ENCODE assay signal across 8 mouse cellular contexts in genomic region chr10:62543399-62543808, GRCm38 (mm10). TPM values are rescaled to one million over a fixed set of nuclear protein-coding genes. Genes with fewer than 3 reads are reported as not detected.
DNase-seq lines count a peak whose midpoint lies in the region; ATAC-seq and TF ChIP-seq lines count a peak whose summit lies in the region.

No protein-coding gene starts in this region.

- H3K27me3 ChIP-seq in E14TG2a.4 (ENCODE audit: insufficient read depth, low read length) = peaks cover 2% of the 10 kb centered on the region; the same call in 1 of the 2 replicates
- no peaks in the 10 kb centered on the region for H3K27me3 ChIP-seq in forebrain, embryonic 10.5 days (ENCODE audit: poor library complexity, severe bottlenecking)
- H3K27me3 ChIP-seq in midbrain, embryonic 11.5 days (ENCODE audit: control insufficient read depth, insufficient read depth, low read length) = no peaks in the 10 kb centered on the region

- no peak for ATAC-seq in midbrain, embryonic 11.5 days (ENCODE audit: low FRiP score)

- no peak for TF ChIP-seq CTCF in E14TG2a.4 (conservative IDR thresholded peaks at IDR 0.05; ENCODE audit: low read length)

- peak; percentile 99 for DNase-seq in 416B (ENCODE audit: low read depth)
- DNase-seq in induced T-regulatory cell, adult 2 months (ENCODE audit: low read depth) = peak; percentile 94
- DNase-seq in monocyte, adult 2 months (ENCODE audit: low read depth in 1 of 2, low spot score in 2 of 2) = peak; percentile 90 to 97
- DNase-seq in forebrain, embryonic 10.5 days (ENCODE audit: extremely low spot score, low spot score) = no peak
- DNase-seq in midbrain, embryonic 11.5 days (ENCODE audit: low spot score, missing footprints) = no peak
- DNase-seq in right cerebral cortex, postnatal 14 days = no peak
- DNase-seq in layer of hippocampus, postnatal 14 days (ENCODE audit: low spot score in 2 of 2) = no peak

- H3K4me1 ChIP-seq in E14TG2a.4 (replicated peaks; ENCODE audit: low read depth, low read length) = peaks cover 11% of the 10 kb centered on the region
- H3K4me1 ChIP-seq in forebrain, embryonic 10.5 days = no peaks in the 10 kb centered on the region
- H3K4me1 ChIP-seq in midbrain, embryonic 11.5 days (ENCODE audit: control insufficient read depth, insufficient read depth, low read length) = no peaks in the 10 kb centered on the region

- no peaks in the 10 kb centered on the region for H3K9me3 ChIP-seq in E14TG2a.4 (ENCODE audit: low read length)
- H3K9me3 ChIP-seq in forebrain, embryonic 10.5 days = no peaks in the 10 kb centered on the region
- no peaks in the 10 kb centered on the region for H3K9me3 ChIP-seq in midbrain, embryonic 11.5 days (ENCODE audit: control insufficient read depth, low read length)

- H3K36me3 ChIP-seq in E14TG2a.4 (ENCODE audit: insufficient read depth, low read length) = no peaks in the 10 kb centered on the region
- H3K36me3 ChIP-seq in forebrain, embryonic 10.5 days (replicated peaks) = no peaks in the 10 kb centered on the region
- H3K36me3 ChIP-seq in midbrain, embryonic 11.5 days (ENCODE audit: control insufficient read depth, insufficient read depth, low read length) = no peaks in the 10 kb centered on the region

- no peak overlapping the region for H3K27ac ChIP-seq in forebrain, embryonic 10.5 days
- H3K27ac ChIP-seq in midbrain, embryonic 11.5 days (ENCODE audit: low read depth, low read length) = no peak overlapping the region

- no peak overlapping the region for H3K9ac ChIP-seq in midbrain, embryonic 11.5 days (ENCODE audit: low read length)

- 83% methylated on average over 12 of the region's 12 CpGs for WGBS in forebrain, embryonic 10.5 days
- WGBS in midbrain, embryonic 11.5 days = 80% methylated on average over 12 of the region's 12 CpGs

- no peak overlapping the region for H3K4me2 ChIP-seq in midbrain, embryonic 11.5 days

- peak overlapping the region; percentile 35 for H3K4me3 ChIP-seq in E14TG2a.4 (replicated peaks; ENCODE audit: low read length)
- H3K4me3 ChIP-seq in forebrain, embryonic 10.5 days = no peak overlapping the region
- no peak overlapping the region for H3K4me3 ChIP-seq in midbrain, embryonic 11.5 days (ENCODE audit: low read depth, low read length)

RNA-seq across cellular contexts. Expression of gene Srgn, which starts 16.2 kb away (rescaled TPM):
- polyA plus RNA-seq in forebrain, embryonic 10.5 days (2016; fragmentation: Nextera tagmentation; extraction: Ambion mirVana) = 2.3 and 3.0 TPM in 2 replicates
- polyA plus RNA-seq in midbrain, embryonic 11.5 days (2014; fragmentation: Nextera tagmentation; extraction: Ambion mirVana) = 6.6 and 6.8 TPM in 2 replicates
- 10 to 100 TPM; 10.0 to 11.9 TPM for total RNA-seq in layer of hippocampus, postnatal 14 days (2021)

RNA-seq across cellular contexts. Expression of gene Kif1bp, which starts 34.9 kb away (rescaled TPM):
- 32.6 and 32.8 TPM in 2 replicates for polyA plus RNA-seq in forebrain, embryonic 10.5 days (2016; fragmentation: Nextera tagmentation; extraction: Ambion mirVana)
- 56.2 and 61.1 TPM in 2 replicates for polyA plus RNA-seq in midbrain, embryonic 11.5 days (2014; fragmentation: Nextera tagmentation; extraction: Ambion mirVana)
- total RNA-seq in layer of hippocampus, postnatal 14 days (2021) = 100 to 1,000 TPM; 184 to 187 TPM

RNA-seq across cellular contexts. Expression of gene Vps26a, which starts 56.8 kb away (rescaled TPM):
- polyA plus RNA-seq in forebrain, embryonic 10.5 days (2016; fragmentation: Nextera tagmentation; extraction: Ambion mirVana) = 93.4 and 96.5 TPM in 2 replicates
- 107 and 117 TPM in 2 replicates for polyA plus RNA-seq in midbrain, embryonic 11.5 days (2014; fragmentation: Nextera tagmentation; extraction: Ambion mirVana)
- total RNA-seq in layer of hippocampus, postnatal 14 days (2021) = 10 to 100 TPM; 40.3 to 42.2 TPM

RNA-seq across cellular contexts. Expression of gene Ddx21, which starts 58.7 kb away (rescaled TPM):
- 40.6 TPM in 2 replicates for polyA plus RNA-seq in forebrain, embryonic 10.5 days (2016; fragmentation: Nextera tagmentation; extraction: Ambion mirVana)
- polyA plus RNA-seq in midbrain, embryonic 11.5 days (2014; fragmentation: Nextera tagmentation; extraction: Ambion mirVana) = 37.5 and 39.2 TPM in 2 replicates
- 10 to 100 TPM; 24.3 to 26.0 TPM for total RNA-seq in layer of hippocampus, postnatal 14 days (2021)

Comparison
In these comparisons a context has a peak if more than half of its experiments do, and no peak if none do; other contexts are left out.
1. DNase-seq: peak in 416B (single experiment), induced T-regulatory cell, adult 2 months (single experiment) and monocyte, adult 2 months (2 of 2); none in forebrain, embryonic 10.5 days (single experiment), midbrain, embryonic 11.5 days (single experiment), right cerebral cortex, postnatal 14 days (single experiment) and layer of hippocampus, postnatal 14 days (0 of 2).